Mouse (Mus musculus): ENCODE results near the gene Cyfip1. TPM values are rescaled to one million over a fixed set of nuclear protein-coding genes. Genes with fewer than 3 reads are reported as not detected.

Gene Cyfip1
- total and polyA plus RNA-seq, 3 experiments, result 20.1 to 29.3 (median 27.8) TPM

DNA sequence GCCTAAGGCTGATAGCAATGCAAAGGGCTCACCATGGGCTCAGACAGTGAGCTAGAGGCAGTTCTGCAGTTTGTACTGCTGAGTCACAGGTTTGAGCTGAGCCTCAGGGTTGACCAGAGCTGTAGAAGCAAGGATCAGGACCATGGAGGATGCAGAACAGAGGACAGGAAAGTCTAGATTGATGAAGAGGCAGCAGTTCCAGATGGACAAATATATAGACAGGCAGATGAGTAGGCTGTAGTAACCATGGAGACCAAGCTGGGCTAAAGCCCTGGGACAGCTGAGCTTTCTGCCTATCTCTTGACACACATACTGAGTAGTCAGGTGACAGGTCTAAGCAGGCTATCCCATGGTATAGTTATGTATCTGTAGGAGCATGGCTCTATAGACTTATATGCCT is 49.2 kb downstream of the Cyfip1 start:
- in situ Hi-C loops (cut with MboI; ENCODE audit: low pct_ligation_motif_present, low pct_unique_long_range_greater_than_20kb, low sequenced_read_pairs) (no loop called here), dilution Hi-C loops (cut with MboI; ENCODE audit: extremely low pct_ligation_motif_present, extremely low pct_unique_long_range_greater_than_20kb, low sequenced_read_pairs) (no loop called here)
- TF ChIP-seq E2F4 (IDR thresholded peaks at IDR 0.05; ENCODE audit: insufficient replicate concordance, low read depth, low read length) (no peak), RAD21 (IDR thresholded peaks at IDR 0.05; ENCODE audit: low read depth, low read length) (no peak), BHLHE40 (IDR thresholded peaks at IDR 0.05; ENCODE audit: low read depth, low read length) (no peak), MEF2A (IDR thresholded peaks at IDR 0.05; ENCODE audit: borderline replicate concordance, low read depth, low read length) (no peak), MAFK (IDR thresholded peaks at IDR 0.05; ENCODE audit: insufficient replicate concordance, low read length) (no peak), KAT2A (IDR thresholded peaks at IDR 0.05; ENCODE audit: insufficient replicate concordance, low read length) (no peak), SMC3 (IDR thresholded peaks at IDR 0.05; ENCODE audit: low read depth, low read length) (no peak), USF2 (conservative IDR thresholded peaks at IDR 0.05; ENCODE audit: low read depth, low read length) (no peak), PAX5 (IDR thresholded peaks at IDR 0.05; ENCODE audit: low read length) (no peak), ELF1 (IDR thresholded peaks at IDR 0.05; ENCODE audit: low read depth, low read length) (no peak), ZNF384 (IDR thresholded peaks at IDR 0.05; ENCODE audit: low read depth, low read length) (no peak), ZKSCAN1 (IDR thresholded peaks at IDR 0.05; ENCODE audit: borderline replicate concordance, low read depth, low read length) (no peak), CTCF (conservative IDR thresholded peaks at IDR 0.05 in 1 of 2, IDR thresholded peaks at IDR 0.05 in 1 of 2; ENCODE audit: low read depth in 2 of 2, low read length in 2 of 2) (no peak), TBP (conservative IDR thresholded peaks at IDR 0.05; ENCODE audit: low read depth, low read length) (no peak), TCF12 (IDR thresholded peaks at IDR 0.05; ENCODE audit: low read depth, low read length) (no peak), MAZ (IDR thresholded peaks at IDR 0.05; ENCODE audit: low read depth, low read length) (no peak)

DNA sequence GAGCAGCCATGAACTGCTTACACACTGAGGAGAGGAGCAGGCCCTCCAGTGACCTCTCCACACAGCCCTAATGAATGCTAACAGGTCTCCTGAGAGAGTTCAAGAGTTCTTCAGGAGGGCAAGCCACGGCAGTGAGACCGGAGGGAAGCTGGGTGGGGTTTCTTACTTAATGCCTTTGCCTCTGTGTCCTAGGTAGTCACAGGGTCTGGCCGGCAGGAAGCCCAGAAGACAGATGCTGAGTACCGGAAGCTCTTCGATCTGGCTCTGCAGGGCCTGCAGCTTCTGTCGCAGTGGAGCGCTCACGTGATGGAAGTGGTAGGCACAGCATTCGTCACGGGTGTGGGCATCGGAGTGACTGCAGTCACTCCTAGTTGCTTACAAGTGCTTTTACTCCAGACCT is 50.3 kb downstream of the Cyfip1 start:
- H3K4me3 ChIP-seq (replicated peaks in 1 of 3; ENCODE audit: low read depth in 2 of 3, low read length in 2 of 3, poor library complexity in 1 of 3), result no peak overlapping the region
- DNase-seq (ENCODE audit: extremely low read depth), result no peak
- no peaks in the 10 kb centered on the region for H3K4me1 ChIP-seq (ENCODE audit: control insufficient read depth in 1 of 2, insufficient read depth in 2 of 2)
- H3K9ac ChIP-seq (ENCODE audit: insufficient read depth, low read depth), result no peak overlapping the region
- dilution Hi-C loops (cut with MboI; ENCODE audit: extremely low pct_ligation_motif_present, extremely low pct_unique_long_range_greater_than_20kb, low sequenced_read_pairs) (no loop called here), in situ Hi-C loops (cut with MboI; ENCODE audit: low pct_ligation_motif_present, low pct_unique_long_range_greater_than_20kb, low sequenced_read_pairs) (no loop called here)
- no peaks in the 10 kb centered on the region for H3K79me2 ChIP-seq (replicated peaks; ENCODE audit: control insufficient read depth, extremely low read depth, insufficient read depth, poor library complexity, severe bottlenecking)
- no peak overlapping the region for H3K4me2 ChIP-seq (ENCODE audit: insufficient read depth, low read depth, poor library complexity, severe bottlenecking)
- no peaks in the 10 kb centered on the region for H3K9me3 ChIP-seq (replicated peaks; ENCODE audit: low read length)
- TF ChIP-seq USF1 (IDR thresholded peaks at IDR 0.05; ENCODE audit: low read depth, low read length), result no peak
- no peak for TF ChIP-seq TBP (conservative IDR thresholded peaks at IDR 0.05; ENCODE audit: low read depth, low read length)
- TF ChIP-seq ZMIZ1 (IDR thresholded peaks at IDR 0.05; ENCODE audit: low read depth, low read length), result no peak
- no peak for TF ChIP-seq CHD1 (IDR thresholded peaks at IDR 0.05; ENCODE audit: low read depth, low read length)
- TF ChIP-seq IRF4 (IDR thresholded peaks at IDR 0.05; ENCODE audit: low read depth, low read length), result no peak
- TF ChIP-seq RCOR1 (conservative IDR thresholded peaks at IDR 0.05; ENCODE audit: low read depth, low read length), result no peak
- no peak for TF ChIP-seq ELF1 (IDR thresholded peaks at IDR 0.05; ENCODE audit: low read depth, low read length)
- H3K27me3 ChIP-seq (replicated peaks), result no peaks in the 10 kb centered on the region
- peaks cover 24 to 66% of the 10 kb centered on the region in 2 experiments for H3K36me3 ChIP-seq (replicated peaks in 1 of 2; ENCODE audit: control insufficient read depth in 1 of 2, insufficient read depth in 1 of 2, low read length in 1 of 2)
- no peak overlapping the region for H3K27ac ChIP-seq (ENCODE audit: insufficient read depth, low read depth)

More for the DNA sequence above, 49.2 kb downstream of the Cyfip1 start:
- Histone ChIP-seq H3K27ac (ENCODE audit: insufficient read depth, low read depth) (no peak overlapping the region), H3K4me2 (ENCODE audit: insufficient read depth, low read depth, poor library complexity, severe bottlenecking) (no peak overlapping the region), H3K36me3 (replicated peaks in 1 of 2; ENCODE audit: control insufficient read depth in 1 of 2, insufficient read depth in 1 of 2, low read length in 1 of 2) (peaks cover 20 to 59% of the 10 kb centered on the region in 2 experiments), H3K27me3 (replicated peaks) (no peaks in the 10 kb centered on the region), H3K4me3 (replicated peaks in 1 of 3; ENCODE audit: low read depth in 2 of 3, low read length in 2 of 3, poor library complexity in 1 of 3) (no peak overlapping the region), H3K9me3 (replicated peaks; ENCODE audit: low read length) (no peaks in the 10 kb centered on the region), H3K9ac (ENCODE audit: insufficient read depth, low read depth) (no peak overlapping the region), H3K79me2 (replicated peaks; ENCODE audit: control insufficient read depth, extremely low read depth, insufficient read depth, poor library complexity, severe bottlenecking) (no peaks in the 10 kb centered on the region), H3K4me1 (ENCODE audit: control insufficient read depth in 1 of 2, insufficient read depth in 2 of 2) (no peaks in the 10 kb centered on the region)
- DNase-seq (ENCODE audit: extremely low read depth), result no peak
